Mouse (Mus musculus) frontal cortex, postnatal 25 days (tissue): ENCODE data around the gene Syt8.

Experiments
- DNase-seq, 2 experiments: peaks; one replicate each; pipeline ENCODE4 v3.0.0; 2022; ENCODE audit warnings: low spot score in 2 of 2

The Syt8 gene

DNA sequence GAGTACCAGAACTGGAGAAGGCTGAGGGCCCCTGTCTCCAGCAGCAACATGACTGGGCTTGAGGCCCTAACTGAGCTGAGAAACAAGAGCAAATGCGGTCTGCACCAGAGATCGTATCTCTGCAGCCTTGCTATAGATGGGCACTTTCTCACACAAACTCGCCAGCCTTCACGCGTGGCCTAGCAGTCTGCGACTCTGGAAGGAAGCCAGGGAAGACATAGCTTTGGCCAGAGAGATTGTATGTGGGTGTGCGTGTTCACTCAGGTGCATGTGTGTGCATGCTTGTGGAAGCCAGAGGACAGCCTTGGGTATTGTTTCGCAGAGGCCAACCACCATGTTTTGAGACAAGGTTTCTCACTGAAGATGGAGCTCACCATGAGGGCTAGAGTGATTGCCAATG is 26.0 kb upstream of the Syt8 start:
- DNase-seq = no peak

DNA sequence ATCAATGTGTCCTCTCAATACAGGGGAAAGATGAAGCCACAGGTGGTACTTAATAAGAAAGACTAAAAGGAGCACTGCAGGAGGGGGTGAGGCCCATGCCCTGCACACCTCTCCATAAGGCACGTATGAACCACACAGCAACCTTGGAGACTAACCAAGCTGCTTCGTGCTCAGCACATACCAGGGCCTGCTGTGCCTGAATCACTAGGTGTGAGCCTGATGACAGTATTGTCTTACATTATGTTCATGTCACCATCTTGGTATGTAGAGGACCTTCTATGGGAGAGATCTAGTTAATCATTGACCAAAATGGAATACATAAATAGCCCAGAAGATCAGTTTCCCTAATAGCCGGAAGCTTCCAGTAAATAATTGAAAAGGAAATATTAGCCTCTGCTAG is 25.0 kb upstream of the Syt8 start:
- no peak for DNase-seq

DNA sequence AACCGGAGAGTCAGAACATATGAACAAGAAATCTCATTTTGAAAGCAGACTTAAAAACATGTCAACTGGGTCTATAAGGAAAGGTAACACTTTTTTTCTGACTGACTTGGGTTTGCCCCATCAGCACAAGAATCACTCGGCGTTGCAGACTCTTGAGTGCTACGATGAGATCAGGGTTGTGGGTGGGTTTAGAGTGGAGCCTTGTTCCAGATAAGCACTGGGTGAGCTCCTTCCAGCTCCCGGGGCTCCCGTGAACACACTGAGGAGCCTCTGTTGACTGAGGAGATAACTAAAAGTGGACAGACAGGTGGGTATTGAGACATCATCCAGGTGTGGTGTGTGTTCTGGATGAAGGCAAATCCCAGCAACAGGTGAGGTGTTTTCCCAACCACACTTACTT is 21.4 kb upstream of the Syt8 start:
- no peak for DNase-seq

DNA sequence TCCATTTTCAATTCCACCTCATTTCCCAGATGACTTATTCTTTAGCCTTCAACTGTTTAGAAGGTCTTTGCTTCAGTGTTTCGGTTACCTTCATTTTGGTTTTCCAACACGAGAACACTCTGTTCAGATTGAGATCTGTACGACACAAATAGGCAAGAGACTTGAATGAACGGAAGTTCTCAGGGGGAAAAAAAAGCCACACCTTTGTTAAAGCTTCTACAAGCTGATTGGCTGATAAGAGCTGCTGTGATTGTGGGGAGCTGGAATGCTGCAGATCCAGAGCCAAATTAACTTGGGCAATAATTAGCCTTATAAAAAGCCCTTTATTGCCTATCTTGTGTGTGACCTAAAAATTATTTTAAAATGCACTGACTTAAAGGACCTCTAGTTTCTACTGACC is 19.3 kb upstream of the Syt8 start:
- no peak for DNase-seq

DNA sequence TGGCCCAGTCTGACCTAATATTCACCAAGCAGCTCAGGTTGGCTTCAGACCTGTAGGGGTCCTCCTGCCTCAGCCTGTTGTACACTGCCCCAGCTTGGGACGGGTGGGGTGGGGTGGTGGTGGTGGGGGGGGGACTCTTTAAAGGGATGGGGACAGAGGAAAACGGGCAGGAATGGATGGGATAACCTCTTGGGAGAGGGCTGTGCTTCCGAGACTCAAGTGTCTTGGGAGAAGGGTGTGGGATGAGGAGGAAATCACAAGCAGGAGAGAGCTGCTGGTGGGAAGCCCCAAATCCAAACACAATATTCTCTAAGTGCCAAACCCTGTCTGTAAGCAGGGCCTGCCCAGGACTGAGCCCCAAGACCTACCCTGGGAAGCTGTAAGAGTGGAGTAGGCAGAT is 18.4 kb upstream of the Syt8 start:
- DNase-seq = no peak

DNA sequence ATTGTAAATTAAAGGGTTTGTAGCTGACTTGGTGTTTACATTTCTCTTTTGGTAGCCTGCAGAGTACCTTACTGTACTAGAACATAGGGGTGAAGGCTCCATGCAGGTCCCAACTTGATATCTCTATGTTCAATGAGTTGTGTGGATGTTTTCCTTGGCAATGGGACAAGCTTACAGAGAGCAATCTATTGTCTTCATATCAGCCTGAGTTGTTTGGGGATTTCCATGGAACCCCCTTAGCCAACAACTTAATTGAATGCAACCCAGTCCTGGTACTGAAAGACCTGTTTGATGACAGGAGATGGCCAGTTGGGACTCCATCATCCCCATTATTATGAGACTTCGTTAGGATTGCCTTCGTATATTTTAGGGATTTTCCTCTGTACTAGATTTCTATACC is 16.6 kb upstream of the Syt8 start:
- DNase-seq = no peak

DNA sequence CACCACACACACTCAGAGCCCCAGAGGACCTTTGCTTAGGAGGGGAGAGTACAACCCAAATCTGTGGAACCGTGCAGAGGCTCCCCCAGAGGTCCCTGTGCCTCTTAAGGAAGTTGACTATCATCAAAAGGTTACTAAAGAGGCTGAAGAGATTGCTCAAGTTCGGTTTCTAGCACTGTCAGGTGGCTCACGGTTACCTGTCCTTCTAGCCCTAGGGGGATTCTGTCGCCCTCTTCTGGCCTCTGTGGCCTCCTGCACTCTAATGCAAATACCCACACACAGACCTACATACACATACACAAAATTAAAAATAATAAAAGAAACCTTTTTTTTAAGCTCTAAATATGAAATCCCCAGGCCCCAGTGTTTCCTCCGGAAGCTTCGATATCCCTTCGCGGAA is 16.0 kb upstream of the Syt8 start:
- DNase-seq = no peak

DNA sequence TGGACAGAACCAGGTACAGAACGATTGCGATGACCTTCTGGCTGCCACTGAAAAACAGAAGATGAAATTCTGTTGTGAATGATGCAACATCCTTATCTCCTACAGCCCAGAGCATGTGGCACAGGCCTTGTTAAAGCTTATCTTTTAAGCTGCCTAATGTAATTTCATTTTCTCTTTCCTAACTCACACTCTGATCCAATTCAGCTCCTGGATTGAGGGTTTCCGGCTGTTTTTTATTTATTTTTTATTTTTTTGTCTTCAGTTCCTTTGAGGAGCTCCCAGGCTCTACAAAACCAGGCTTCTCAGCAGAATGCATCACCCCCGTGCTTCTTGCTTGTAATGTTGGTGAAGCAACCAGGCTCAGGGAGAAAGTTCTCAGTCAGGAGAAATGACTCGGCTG is 14.8 kb upstream of the Syt8 start:
- no peak for DNase-seq

DNA sequence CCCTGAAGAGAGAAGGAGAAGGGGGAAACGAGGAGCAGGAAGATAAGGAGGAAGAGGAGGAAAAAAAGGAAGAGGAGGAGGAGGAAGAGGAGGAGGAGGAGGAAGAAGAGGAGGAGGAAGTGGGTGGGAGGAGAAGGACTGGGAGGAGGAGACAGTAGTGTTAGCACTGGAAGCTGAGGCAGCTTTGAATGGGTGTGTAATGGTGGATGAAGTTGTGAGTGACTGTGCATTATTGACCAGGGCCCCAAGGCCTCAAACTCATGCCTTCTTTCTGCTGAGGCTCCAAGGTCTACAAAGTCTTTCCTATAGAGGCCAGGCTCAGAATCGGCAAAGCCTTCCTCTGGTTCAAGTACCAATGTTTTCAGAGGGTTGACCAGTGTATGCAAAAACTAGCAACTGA is 12.8 kb upstream of the Syt8 start:
- DNase-seq = no peak

DNA sequence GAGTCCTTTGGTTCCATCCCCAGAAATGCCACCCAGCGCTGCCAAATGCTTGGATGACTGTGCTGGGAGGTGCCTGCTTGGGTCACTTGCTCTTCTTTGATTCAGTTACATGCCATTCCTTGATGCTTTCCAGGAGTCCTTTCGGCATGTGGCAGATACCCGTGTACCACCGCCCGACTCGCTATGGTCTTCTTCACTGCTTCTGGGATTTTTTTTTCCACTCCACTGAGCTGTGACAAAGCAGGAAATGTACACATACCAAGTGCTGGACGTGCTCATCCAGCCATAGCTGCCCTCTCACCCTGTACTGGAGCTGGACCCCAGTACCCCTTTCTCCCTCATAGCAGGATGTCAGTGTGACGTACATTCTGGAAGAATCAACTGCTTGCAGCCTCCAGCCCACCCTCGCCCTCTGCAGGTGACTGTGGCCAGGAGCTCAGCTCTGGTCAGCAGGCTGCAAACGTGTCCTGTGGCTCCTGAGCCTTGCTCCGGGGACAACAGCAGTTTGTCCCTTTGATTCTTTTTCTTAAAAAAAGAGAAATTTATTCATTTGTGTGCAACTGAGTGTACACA is 8.9 kb upstream of the Syt8 start:
- DNase-seq = no peak

DNA sequence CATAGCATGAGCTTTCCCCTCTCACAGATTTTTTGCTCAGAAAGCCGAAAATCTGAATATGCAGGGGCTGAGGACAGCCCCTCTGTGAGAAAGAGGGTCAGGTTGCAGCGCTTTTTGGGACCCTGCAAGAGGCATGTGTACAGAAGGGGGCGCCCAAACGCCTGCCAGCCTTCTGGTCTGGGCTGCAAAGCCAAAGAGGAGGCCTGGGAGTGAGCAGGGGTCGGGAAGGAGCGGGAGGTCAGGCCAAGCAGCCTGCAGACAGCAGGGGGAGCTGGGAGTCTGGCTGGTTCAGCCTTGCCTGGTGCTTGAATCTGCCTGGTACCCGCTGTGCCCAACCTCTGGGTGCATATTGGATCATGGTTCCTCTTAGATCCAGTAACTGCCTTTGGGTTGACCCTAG is 6.4 kb upstream of the Syt8 start:
- no peak for DNase-seq

DNA sequence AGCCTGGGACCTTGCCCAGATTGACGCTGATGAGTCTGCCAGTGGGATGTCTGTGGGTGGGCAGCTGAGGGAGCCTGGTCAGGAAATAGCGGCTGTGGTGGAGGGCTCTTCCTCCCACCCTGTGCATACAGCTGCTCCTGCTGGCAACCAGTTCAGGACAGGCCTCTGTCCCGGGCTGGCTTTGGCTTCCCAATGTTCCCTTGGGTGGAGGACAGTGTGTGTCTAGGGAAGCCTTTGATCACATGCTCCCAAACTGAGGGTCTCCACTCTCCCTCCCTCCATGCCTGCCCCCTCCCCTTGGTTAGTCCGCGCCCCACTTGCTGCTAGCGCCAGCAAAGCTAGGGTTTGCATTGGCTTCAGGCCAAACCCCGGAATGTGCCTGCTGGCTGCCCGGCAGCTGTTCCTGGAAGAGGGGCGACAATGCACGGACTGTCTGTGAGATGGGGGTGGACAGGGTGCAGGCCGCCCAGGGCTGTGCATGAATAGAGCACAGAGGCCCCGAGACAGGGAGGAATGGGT is 4.4 kb upstream of the Syt8 start:
- DNase-seq = peak in 1 of 2 experiments; percentile 32

DNA sequence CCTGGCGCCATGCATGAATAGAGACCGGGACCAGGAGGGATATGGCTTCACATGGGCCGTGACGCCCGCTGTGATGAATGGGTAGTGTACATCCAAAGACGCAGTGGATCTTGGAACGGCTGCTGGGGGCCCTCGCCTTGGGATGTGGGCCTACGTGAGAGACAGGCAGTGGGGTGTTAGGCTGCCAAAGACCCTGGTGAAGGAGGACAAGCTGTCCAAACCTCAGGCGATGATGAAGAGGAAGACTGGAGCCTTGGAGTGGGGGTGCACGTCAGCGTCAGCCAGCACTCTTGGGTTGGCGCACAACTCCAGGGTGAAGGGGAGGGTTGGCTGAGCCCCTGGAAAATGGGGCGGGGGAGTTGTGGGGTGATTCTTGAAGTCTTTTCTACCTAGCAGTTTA is 3.5 kb upstream of the Syt8 start:
- no peak for DNase-seq

DNA sequence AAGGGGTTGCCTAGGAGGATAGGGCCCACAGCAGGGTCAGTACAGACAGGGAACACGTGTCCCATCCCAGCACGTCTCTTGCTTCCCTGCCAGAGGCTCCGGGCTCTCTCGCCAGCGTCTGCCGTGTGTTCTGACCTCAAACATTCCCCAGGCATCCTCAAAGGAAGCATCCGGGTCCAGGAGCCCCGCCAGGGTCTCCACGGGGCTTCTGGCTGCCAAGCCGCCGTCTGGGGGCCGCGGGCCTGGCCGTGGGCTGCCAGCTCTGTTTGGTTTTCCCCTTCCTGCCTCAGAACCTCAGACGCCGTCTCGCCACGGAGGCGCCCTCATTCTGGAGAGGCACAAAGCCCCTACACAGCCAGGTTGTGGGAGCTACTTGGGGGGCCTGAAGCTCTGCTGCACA is 1.0 kb upstream of the Syt8 start:
- DNase-seq = no peak

DNA sequence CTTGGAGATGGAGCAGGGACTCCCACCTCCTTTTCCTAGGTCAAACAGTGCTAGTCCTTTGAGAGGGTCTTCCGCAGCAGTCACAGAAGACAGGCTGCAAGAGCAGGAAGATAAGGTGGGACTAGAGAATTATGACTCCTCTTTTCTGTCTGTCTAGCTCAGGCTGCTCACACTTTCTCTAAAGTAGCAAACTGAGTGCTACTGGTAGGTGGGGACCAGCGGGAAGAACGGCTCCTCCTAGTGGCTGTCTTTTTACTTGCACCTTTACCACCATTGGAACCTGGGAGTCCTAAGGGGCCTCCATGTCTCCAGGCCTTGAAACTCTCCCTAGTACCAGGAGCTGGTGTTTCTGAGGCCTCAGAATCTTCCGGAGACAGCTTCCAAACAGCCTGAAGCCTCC is 874 bp downstream of the Syt8 start:
- peak; percentile 41 to 61 for DNase-seq

DNA sequence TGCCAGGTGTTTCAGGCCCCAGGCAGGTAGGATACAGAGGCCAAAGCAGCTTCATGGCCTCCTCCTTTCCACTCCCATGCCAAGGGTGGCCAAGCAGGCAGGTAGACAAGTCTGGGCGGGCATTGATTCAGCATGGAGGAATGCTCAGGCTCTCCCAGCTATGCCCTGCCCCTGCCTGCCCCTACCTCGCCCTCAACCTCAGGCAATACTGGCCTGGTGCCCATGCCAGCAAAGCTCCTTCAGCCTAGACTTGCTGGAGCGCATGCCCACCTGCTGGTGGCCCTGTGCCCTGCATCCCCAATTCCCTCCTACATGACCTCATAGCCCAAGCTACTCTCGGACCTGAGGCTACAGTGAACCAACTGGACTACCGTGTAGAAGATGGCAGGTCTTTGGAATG is 2.7 kb downstream of the Syt8 start:
- no peak for DNase-seq

DNA sequence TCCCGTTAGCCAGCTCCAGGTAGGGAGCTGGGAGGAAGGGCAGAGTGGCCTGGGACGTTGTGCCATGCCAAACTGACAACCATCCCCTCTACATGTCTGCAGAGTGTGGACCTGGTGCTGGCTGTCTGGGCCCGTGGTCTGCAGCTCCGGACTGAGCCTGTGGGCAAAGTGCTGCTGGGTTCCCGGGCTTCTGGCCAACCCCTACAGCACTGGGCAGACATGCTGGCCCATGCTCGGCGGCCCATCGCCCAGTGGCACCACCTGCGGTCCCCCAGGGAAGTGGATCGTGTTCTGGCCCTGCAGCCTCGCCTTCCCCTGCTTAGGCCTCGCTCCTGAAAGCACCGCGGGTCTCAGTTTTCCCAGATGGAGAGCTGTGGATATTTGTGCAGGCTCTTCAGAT is 5.3 kb downstream of the Syt8 start:
- DNase-seq = no peak

DNA sequence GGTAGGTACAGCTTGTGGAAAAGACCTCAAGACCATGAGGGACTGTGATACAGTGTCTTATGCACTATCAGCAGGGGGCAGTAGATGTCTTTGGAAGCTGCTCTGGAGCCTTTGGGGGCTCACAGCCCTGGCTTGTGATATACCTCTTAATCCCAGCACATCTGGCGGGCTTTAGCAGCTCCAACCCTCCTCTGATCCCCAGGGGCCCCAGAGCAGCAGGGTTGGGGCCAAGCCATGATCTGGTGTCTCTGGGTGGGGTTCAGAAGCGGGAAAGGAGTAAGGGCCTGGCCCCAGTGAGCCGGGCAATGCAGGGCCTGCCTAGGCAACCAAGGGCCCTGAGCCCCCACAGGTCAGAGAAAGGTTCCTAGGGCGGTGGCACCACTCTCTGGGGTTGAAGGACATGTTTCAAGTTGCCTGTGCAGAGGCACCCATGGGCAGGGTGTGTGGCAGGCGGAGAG is 6.0 kb downstream of the Syt8 start:
- no peak for DNase-seq

DNA sequence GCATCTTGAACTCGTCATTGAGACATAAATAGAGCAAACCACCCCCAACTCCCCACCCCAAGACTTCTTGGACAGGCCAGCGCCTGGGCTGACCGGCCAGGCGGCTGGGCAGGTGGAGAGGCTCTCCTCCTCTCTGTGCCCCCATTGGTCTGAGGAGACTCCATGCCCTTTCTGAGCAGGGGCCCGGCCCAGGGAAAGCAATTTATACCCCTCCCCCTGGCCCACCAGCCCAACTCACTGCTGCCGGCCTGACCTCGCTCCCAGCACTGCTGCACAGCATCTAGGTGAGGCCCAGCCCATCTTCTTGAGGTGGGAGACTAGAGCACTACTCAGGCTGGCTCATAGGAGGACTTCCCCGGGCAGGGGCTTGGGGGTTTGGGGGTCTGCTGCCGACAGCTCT is 6.9 kb downstream of the Syt8 start, which contains the start of gene Tnni2:
Gene Tnni2 (plus strand): TSS at position 224 of the 400 bp plus-strand sequence.
- no peak for DNase-seq

DNA sequence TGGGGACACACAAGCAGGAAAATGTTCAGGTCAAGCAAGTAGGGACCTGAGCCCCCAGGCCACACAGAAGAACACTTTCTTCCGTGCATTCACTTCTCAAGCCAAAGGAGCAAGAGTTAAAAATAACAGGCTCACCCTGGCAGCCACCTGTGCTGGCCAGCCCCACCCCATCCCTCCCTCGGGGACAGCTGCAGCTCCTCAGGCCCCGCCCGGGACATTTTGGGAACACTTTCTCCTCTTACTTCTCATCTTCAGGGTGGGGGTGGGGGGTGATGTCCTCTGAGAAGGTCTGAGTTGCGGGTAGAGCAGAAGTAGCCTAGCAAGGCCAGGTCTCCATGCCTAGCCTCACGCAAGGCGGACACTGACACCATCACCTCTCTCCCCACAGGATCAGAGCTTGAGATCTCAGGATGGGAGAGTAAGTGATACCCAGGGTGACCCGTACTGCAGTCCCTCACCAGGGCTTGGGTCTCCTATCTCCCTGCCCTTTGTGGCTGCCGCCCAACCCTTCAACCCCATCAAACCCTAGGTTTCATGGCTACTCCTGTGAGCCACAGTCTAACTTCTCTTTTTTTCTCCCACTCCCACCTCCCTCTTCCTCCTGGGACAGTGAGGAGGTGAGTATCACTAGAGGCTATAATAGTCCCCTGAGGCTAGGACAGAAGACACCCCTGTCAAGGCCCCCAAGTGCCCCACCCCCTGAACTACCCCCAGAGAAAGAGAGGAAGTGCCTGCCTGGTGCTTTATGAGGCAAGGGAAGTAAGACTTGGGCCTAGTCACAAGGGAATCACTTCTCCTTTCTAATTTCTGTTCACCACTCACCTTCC is 7.6 kb downstream of the Syt8 start:
- no peak for DNase-seq

DNA sequence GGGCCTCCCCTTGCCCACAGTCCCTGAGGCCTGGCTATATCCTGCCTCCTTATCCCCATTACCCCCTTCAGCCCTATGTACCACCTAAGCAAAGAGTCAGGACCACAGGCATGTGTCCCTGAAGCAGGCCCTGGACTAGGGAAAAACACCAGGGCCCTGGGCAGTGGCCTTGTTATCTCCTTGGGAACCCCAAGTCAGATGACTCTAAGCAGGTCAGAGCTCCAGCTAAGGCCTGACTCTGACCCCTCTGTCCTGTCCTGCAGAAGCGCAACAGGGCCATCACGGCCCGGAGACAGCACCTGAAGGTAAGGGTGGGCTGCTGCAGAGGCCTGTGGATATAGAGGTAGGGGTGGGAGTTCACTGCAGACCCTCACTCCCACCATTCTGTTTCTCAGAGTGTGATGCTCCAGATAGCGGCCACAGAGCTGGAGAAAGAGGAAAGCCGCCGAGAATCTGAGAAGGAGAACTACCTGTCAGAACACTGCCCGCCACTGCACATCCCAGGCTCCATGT is 8.3 kb downstream of the Syt8 start:
- DNase-seq = no peak

DNA sequence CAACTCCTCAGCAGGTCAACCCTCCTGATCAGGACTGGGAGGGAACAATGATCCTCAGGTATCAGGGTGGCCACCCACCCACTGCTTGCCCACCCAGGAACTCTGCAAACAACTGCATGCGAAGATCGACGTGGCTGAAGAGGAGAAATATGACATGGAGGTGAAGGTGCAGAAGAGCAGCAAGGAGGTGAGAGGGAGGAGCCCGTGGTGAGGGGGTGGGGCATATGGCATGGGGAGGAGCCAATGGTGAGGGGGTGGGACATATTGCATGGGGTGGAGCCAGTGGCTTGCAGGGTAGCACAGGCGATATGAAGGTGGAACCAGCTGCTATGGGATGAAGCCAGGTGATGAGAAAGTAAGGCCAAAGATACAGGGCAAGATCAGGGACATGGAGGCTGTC is 8.8 kb downstream of the Syt8 start:
- DNase-seq = no peak

DNA sequence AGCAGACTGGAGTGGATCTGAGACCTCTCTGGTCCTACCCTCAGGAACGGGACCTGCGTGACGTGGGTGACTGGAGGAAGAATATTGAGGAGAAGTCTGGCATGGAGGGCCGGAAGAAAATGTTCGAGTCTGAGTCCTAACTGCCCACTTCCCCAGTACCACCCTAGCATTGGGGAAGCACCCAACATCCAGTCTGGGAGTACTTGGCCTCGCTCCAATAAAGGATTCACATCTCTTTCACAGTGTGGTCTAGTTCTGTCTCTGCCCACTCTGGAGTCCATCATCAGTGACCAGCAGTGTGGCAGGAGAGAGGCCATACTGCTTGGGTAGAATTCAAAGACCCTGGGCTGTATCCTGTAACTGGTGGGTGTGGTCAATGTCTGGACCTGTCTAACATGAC is 9.5 kb downstream of the Syt8 start:
- no peak for DNase-seq
